Mouse (Mus musculus) hindbrain, embryonic 10.5 days (tissue): ENCODE measurements at regions not wholly inside any gene's neighbourhood (a gene's known extent, or its start where the extent isn't known, plus 50 kb on each side); places are given as distances from the start of the nearest gene placed in this dataset.
"Not testable (repeated sequence)": the region's sequence is repeated elsewhere in the genome, so short reads cannot be mapped to it uniquely, and the experiment has no call there.

Experiments
- DNase-seq: peaks from one replicate; pipeline ENCODE4 v3.0.0-alpha.2; 2017; ENCODE audit warnings: low spot score
- H3K27ac ChIP-seq: fragments of 300-500 bp; sonication (generic); 2 replicates; pipeline ENCODE4 v1.5.1; 2016; ENCODE audit warnings: mild to moderate bottlenecking, moderate library complexity
- H3K27me3 ChIP-seq: fragments of 300-500 bp; sonication (generic); 2 replicates; pipeline ENCODE4 v1.6.1; 2016; ENCODE audit warnings: mild to moderate bottlenecking; ENCODE audit not compliant: poor library complexity, insufficient read depth, severe bottlenecking
- H3K36me3 ChIP-seq: fragments of 300-500 bp; sonication (generic); 2 replicates; pipeline ENCODE4 v1.6.1; 2016; ENCODE audit warnings: mild to moderate bottlenecking, moderate library complexity
- H3K4me1 ChIP-seq: fragments of 300-500 bp; sonication (generic); replicated peaks from 2 replicates; pipeline ENCODE4 v1.6.1; 2016; ENCODE audit warnings: mild to moderate bottlenecking
- H3K4me3 ChIP-seq: fragments of 300-500 bp; sonication (generic); 2 replicates; pipeline ENCODE4 v1.5.1; 2016; ENCODE audit warnings: mild to moderate bottlenecking, moderate library complexity
- H3K9me3 ChIP-seq: fragments of 300-500 bp; sonication (generic); 2 replicates; pipeline ENCODE4 v1.6.1; 2016; ENCODE audit warnings: mild to moderate bottlenecking, moderate library complexity
- WGBS: fragments of 180-500 bp; shearing (Covaris S2); methylation state at CpG from one replicate; pipeline ENCODE4 v1.1.7; 2016; 5-methylcytosine and 5-hydroxymethylcytosine counted together

GRCm38 (mm10) chr14:114220868-114221267 is 871.1 kb upstream of the Gpc5 start:
- WGBS, result 84% methylated on average over 1 of the region's 1 CpGs
- no peaks in the 10 kb centered on the region for H3K9me3 ChIP-seq

GRCm38 (mm10) chr14:114230711-114231110 is 861.3 kb upstream of the Gpc5 start:
- no peak for DNase-seq
- Histone ChIP-seq H3K27ac (no peak overlapping the region), H3K4me3 (no peak overlapping the region), H3K27me3 (no peaks in the 10 kb centered on the region), H3K36me3 (no peaks in the 10 kb centered on the region), H3K4me1 (no peaks in the 10 kb centered on the region), H3K9me3 (no peaks in the 10 kb centered on the region)
- WGBS, result 84% methylated on average over 2 of the region's 2 CpGs

More at GRCm38 (mm10) chr14:114220868-114221267, 871.1 kb upstream of the Gpc5 start:
- H3K27me3 ChIP-seq, result no peaks in the 10 kb centered on the region
- H3K36me3 ChIP-seq, result no peaks in the 10 kb centered on the region
- H3K4me1 ChIP-seq, result no peaks in the 10 kb centered on the region
- no peak overlapping the region for H3K4me3 ChIP-seq
- no peak overlapping the region for H3K27ac ChIP-seq
- DNase-seq, result no peak

- no peak overlapping the region for H3K27ac ChIP-seq
- DNase-seq, result no peak
Observed at GRCm38 (mm10) chr14:114255037-114255436, 837.0 kb upstream of the Gpc5 start.

GRCm38 (mm10) chr14:114261657-114262056 is 830.4 kb upstream of the Gpc5 start:
- Histone ChIP-seq H3K36me3 (no peaks in the 10 kb centered on the region), H3K4me3 (no peak overlapping the region), H3K27ac (no peak overlapping the region), H3K27me3 (no peaks in the 10 kb centered on the region), H3K4me1 (no peaks in the 10 kb centered on the region), H3K9me3 (no peaks in the 10 kb centered on the region)
- 79% methylated on average over 2 of the region's 2 CpGs for WGBS
- no peak for DNase-seq

More at GRCm38 (mm10) chr14:114255037-114255436, 837.0 kb upstream of the Gpc5 start:
- H3K4me3 ChIP-seq, result no peak overlapping the region
- H3K27me3 ChIP-seq, result no peaks in the 10 kb centered on the region
- no peaks in the 10 kb centered on the region for H3K36me3 ChIP-seq
- 82% methylated on average over 2 of the region's 2 CpGs for WGBS
- no peaks in the 10 kb centered on the region for H3K4me1 ChIP-seq
- H3K9me3 ChIP-seq, result no peaks in the 10 kb centered on the region

GRCm38 (mm10) chr14:114300611-114301010 is 791.4 kb upstream of the Gpc5 start:
- Histone ChIP-seq H3K27ac (no peak overlapping the region), H3K36me3 (no peaks in the 10 kb centered on the region), H3K4me3 (no peak overlapping the region), H3K9me3 (no peaks in the 10 kb centered on the region), H3K4me1 (no peaks in the 10 kb centered on the region), H3K27me3 (no peaks in the 10 kb centered on the region)
- 94% methylated on average over 6 of the region's 6 CpGs for WGBS
- no peak for DNase-seq

GRCm38 (mm10) chr14:114307479-114307878 is 784.5 kb upstream of the Gpc5 start:
- H3K36me3 ChIP-seq, result no peaks in the 10 kb centered on the region
- DNase-seq, result no peak
- WGBS, result 93% methylated on average over 2 of the region's 2 CpGs
- no peaks in the 10 kb centered on the region for H3K4me1 ChIP-seq
- H3K27me3 ChIP-seq, result no peaks in the 10 kb centered on the region
- H3K9me3 ChIP-seq, result no peaks in the 10 kb centered on the region
- no peak overlapping the region for H3K27ac ChIP-seq
- H3K4me3 ChIP-seq, result no peak overlapping the region

GRCm38 (mm10) chr14:114332662-114333061 is 759.4 kb upstream of the Gpc5 start:
- no peak overlapping the region for H3K4me3 ChIP-seq
- WGBS, result 94% methylated on average over 6 of the region's 6 CpGs

GRCm38 (mm10) chr14:114349345-114349744 is 742.7 kb upstream of the Gpc5 start:
- WGBS, result 64% methylated on average over 6 of the region's 6 CpGs
- no peak overlapping the region for H3K27ac ChIP-seq
- H3K4me1 ChIP-seq, result no peaks in the 10 kb centered on the region
- no peaks in the 10 kb centered on the region for H3K36me3 ChIP-seq
- H3K9me3 ChIP-seq, result no peaks in the 10 kb centered on the region
- H3K4me3 ChIP-seq, result no peak overlapping the region
- H3K27me3 ChIP-seq, result no peaks in the 10 kb centered on the region
- no peak for DNase-seq

More at GRCm38 (mm10) chr14:114332662-114333061, 759.4 kb upstream of the Gpc5 start:
- Histone ChIP-seq H3K27ac (no peak overlapping the region), H3K4me1 (no peaks in the 10 kb centered on the region), H3K36me3 (no peaks in the 10 kb centered on the region), H3K27me3 (no peaks in the 10 kb centered on the region), H3K9me3 (no peaks in the 10 kb centered on the region)
- DNase-seq, result no peak

- 71% methylated on average over 10 of the region's 11 CpGs for WGBS
- DNase-seq, H3K27ac ChIP-seq, H3K4me3 ChIP-seq, H3K4me1 ChIP-seq, H3K27me3 ChIP-seq, H3K36me3 ChIP-seq, H3K9me3 ChIP-seq: not testable (repeated sequence)
Observed at GRCm38 (mm10) chr14:114349816-114350215, 742.2 kb upstream of the Gpc5 start.

- 92% methylated on average over 5 of the region's 5 CpGs for whole genome bisulfite sequencing
- DNase-seq, result no peak
- Histone ChIP-seq H3K36me3 (no peaks in the 10 kb centered on the region), H3K4me1 (no peaks in the 10 kb centered on the region), H3K9me3 (no peaks in the 10 kb centered on the region), H3K27me3 (no peaks in the 10 kb centered on the region), H3K4me3 (no peak overlapping the region), H3K27ac (no peak overlapping the region)
Observed at GRCm38 (mm10) chr14:114352307-114352706, 739.7 kb upstream of the Gpc5 start.

- no peak overlapping the region for H3K27ac ChIP-seq
- WGBS, result 94% methylated on average over 3 of the region's 3 CpGs
- no peak for DNase-seq
- H3K9me3 ChIP-seq, result no peaks in the 10 kb centered on the region
- H3K4me3 ChIP-seq, result no peak overlapping the region
- H3K4me1 ChIP-seq, result no peaks in the 10 kb centered on the region
- H3K36me3 ChIP-seq, result no peaks in the 10 kb centered on the region
- no peaks in the 10 kb centered on the region for H3K27me3 ChIP-seq
Observed at GRCm38 (mm10) chr14:114374847-114375246, 717.2 kb upstream of the Gpc5 start.

- no peaks in the 10 kb centered on the region for H3K4me1 ChIP-seq
- no peak overlapping the region for H3K4me3 ChIP-seq
- no peaks in the 10 kb centered on the region for H3K9me3 ChIP-seq
- no peak overlapping the region for H3K27ac ChIP-seq
- WGBS, result 86% methylated on average over 3 of the region's 3 CpGs
- no peaks in the 10 kb centered on the region for H3K36me3 ChIP-seq
- DNase-seq, result no peak
- no peaks in the 10 kb centered on the region for H3K27me3 ChIP-seq
Observed at GRCm38 (mm10) chr14:114398861-114399557, 693.0 kb upstream of the Gpc5 start.

GRCm38 (mm10) chr14:114418851-114419250 is 673.2 kb upstream of the Gpc5 start:
- H3K4me3 ChIP-seq, result no peak overlapping the region
- no peaks in the 10 kb centered on the region for H3K4me1 ChIP-seq
- no peaks in the 10 kb centered on the region for H3K9me3 ChIP-seq
- H3K36me3 ChIP-seq, result no peaks in the 10 kb centered on the region
- H3K27ac ChIP-seq, result no peak overlapping the region
- DNase-seq, result no peak
- no peaks in the 10 kb centered on the region for H3K27me3 ChIP-seq
- WGBS, result 90% methylated on average over 3 of the region's 3 CpGs

- no peak overlapping the region for H3K27ac ChIP-seq
- no peak overlapping the region for H3K4me3 ChIP-seq
- 89% methylated on average over 2 of the region's 2 CpGs for WGBS
- H3K36me3 ChIP-seq, result no peaks in the 10 kb centered on the region
- no peak for DNase-seq
- no peaks in the 10 kb centered on the region for H3K9me3 ChIP-seq
- H3K27me3 ChIP-seq, result no peaks in the 10 kb centered on the region
- no peaks in the 10 kb centered on the region for H3K4me1 ChIP-seq
Observed at GRCm38 (mm10) chr14:114425475-114425874, 666.5 kb upstream of the Gpc5 start.
